Mouse (Mus musculus) liver, embryonic 14.5 days (tissue): ENCODE measurements around the gene Ugt1a2. TPM values are rescaled to one million over a fixed set of nuclear protein-coding genes. Genes with fewer than 3 reads are reported as not detected.

Experiments used
- ATAC-seq: fragments of 200-750 bp; cut with Nextera tagmentation; 2 replicates; pipeline ENCODE4 v1.8.0; 2017; ENCODE audit warnings: moderate number of reproducible peaks, mild to moderate bottlenecking, moderate library complexity; ENCODE audit not compliant: insufficient read depth
- DNase-seq, 3 experiments: peaks; one replicate each; pipeline ENCODE4 v3.0.0-alpha.2; 2012 to 2013; ENCODE audit warnings: low read depth in 3 of 3, low spot score in 3 of 3
- H3K27ac ChIP-seq: fragments of 300-500 bp; sonication (generic); 2 replicates; pipeline ENCODE4 v1.5.1; 2014; ENCODE audit warnings: moderate library complexity, mild to moderate bottlenecking, control low read depth, inconsistent platforms
- H3K27me3 ChIP-seq: fragments of 300-500 bp; sonication (generic); 2 replicates; pipeline ENCODE4 v1.6.1; 2014; ENCODE audit warnings: mild to moderate bottlenecking, low read length, moderate library complexity; ENCODE audit not compliant: control insufficient read depth, insufficient read depth
- H3K36me3 ChIP-seq: fragments of 300-500 bp; sonication (generic); replicated peaks from 2 replicates; pipeline ENCODE4 v1.6.1; 2014; ENCODE audit warnings: low read depth; ENCODE audit not compliant: control insufficient read depth, insufficient read depth
- H3K4me1 ChIP-seq, 2 experiments: fragments of 200-500 bp in 1 of 2; fragments of 300-500 bp in 1 of 2; sonication (generic) in 1 of 2; replicated peaks; 2 replicates each; pipeline ENCODE4 v1.6.1; 2012 to 2014; ENCODE audit warnings: antibody characterized with exemption in 1 of 2, inconsistent platforms in 1 of 2, low read length in 1 of 2; ENCODE audit not compliant: control insufficient read depth in 2 of 2, insufficient read depth in 2 of 2
- H3K4me2 ChIP-seq: fragments of 300-500 bp; sonication (generic); 2 replicates; pipeline ENCODE4 v1.6.1; 2014; ENCODE audit warnings: low read depth, mild to moderate bottlenecking, control low read depth, moderate library complexity
- H3K4me3 ChIP-seq, 2 experiments: fragments of 200-500 bp in 1 of 2; fragments of 300-500 bp in 1 of 2; sonication (generic) in 1 of 2; 2 replicates each; pipeline ENCODE4 v1.5.1; 2012 to 2014; ENCODE audit warnings: low read depth in 2 of 2, low read length in 2 of 2, mild to moderate bottlenecking in 2 of 2, control low read depth in 1 of 2, inconsistent platforms in 1 of 2, moderate library complexity in 1 of 2; ENCODE audit not compliant: insufficient read depth in 1 of 2
- H3K9ac ChIP-seq: fragments of 300-500 bp; sonication (generic); replicated peaks from 2 replicates; pipeline ENCODE4 v1.6.1; 2014; ENCODE audit warnings: mild to moderate bottlenecking, control low read depth, moderate library complexity
- H3K9me3 ChIP-seq: fragments of 300-500 bp; sonication (generic); 2 replicates; pipeline ENCODE4 v1.6.1; 2016; ENCODE audit warnings: low read length, mixed read lengths; ENCODE audit not compliant: control insufficient read depth
- CTCF ChIP-seq: IDR thresholded peaks from 2 replicates; pipeline ENCODE4 v1.5.1; 2016; ENCODE audit warnings: antibody characterized with exemption, low read depth, control low read depth
- EP300 ChIP-seq: IDR thresholded peaks from 2 replicates; pipeline ENCODE4 v1.6.1; 2016; ENCODE audit warnings: antibody characterized with exemption, low read depth
- WGBS: fragments of 180-500 bp; shearing (Covaris S2); extraction: QIAGEN DNeasy Blood & Tissue Kit; methylation state at CpG from one replicate; pipeline ENCODE4 v1.1.7; 2014; ENCODE audit not compliant: insufficient replicate concordance; 5-methylcytosine and 5-hydroxymethylcytosine counted together
- polyA plus RNA-seq, 2 experiments: library from polyadenylated mRNA; depleted of rRNA in 1 of 2; stranded (reverse) in 1 of 2; unstranded in 1 of 2; fragments of >200 nt; fragmentation: Nextera tagmentation in 1 of 2; extraction: Ambion mirVana in 1 of 2; gene quantifications; 2 replicates each; pipeline versions ENCODE4 v1.2.1 to v1.2.3; 2012 to 2014

Ugt1a2 gene
- polyA plus RNA-seq, 2 experiments, result 0.02 TPM; not detected in 1

DNA sequence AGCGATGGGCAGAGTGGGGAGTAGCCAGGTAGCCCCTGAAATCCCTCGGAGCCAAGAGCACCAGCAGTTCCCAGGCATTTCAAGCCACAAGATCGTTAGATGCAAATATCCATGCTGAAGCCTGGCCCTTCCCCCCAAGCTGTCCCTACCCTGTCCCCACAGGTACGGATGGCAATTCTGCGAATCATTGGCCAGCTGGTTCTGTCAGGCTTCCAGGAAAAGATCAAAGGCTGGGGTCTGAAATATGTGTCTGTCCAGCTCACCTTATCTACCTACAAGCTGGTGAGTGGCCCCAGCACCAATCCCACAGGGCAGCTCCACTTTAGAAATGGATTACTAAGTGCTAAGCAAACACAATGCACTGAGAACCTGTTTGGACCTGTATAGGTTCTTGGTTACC, 36.9 kb downstream of the Ugt1a2 start:
- Histone ChIP-seq H3K27me3 (no peaks in the 10 kb centered on the region), H3K27ac (no peak overlapping the region), H3K4me2 (no peak overlapping the region), H3K9me3 (peaks cover 39% of the 10 kb centered on the region), H3K36me3 (no peaks in the 10 kb centered on the region), H3K4me3 (no peak overlapping the region), H3K4me1 (no peaks in the 10 kb centered on the region), H3K9ac (no peak overlapping the region)
- WGBS, result 49% methylated on average over 5 of the region's 5 CpGs
- ATAC-seq (no peak), DNase-seq (no peak)
- TF ChIP-seq CTCF (no peak), EP300 (no peak)

DNA sequence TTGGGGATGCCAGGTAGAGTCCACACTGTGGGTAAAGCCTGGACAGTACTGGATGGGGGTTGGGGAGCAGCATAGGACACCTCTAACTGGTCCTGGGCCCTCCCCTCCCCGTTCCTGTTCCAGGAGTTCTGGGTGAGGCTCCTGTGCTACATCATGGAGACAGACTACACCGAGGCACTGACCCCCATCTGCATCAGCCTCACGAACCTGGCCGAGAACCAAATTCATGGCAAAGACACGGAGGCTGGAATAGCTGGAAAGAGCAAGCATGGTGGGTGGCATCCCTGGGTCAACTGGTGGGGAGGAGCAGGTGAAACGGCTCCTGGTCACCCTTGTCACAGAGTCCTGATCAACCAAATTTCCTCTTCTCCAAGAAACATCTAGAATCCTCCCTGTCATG, 38.4 kb downstream of the Ugt1a2 start:
- H3K4me1 ChIP-seq, result no peaks in the 10 kb centered on the region
- no peak for ATAC-seq
- TF ChIP-seq CTCF (no peak), EP300 (no peak)
- H3K27ac ChIP-seq, result no peak overlapping the region
- H3K9me3 ChIP-seq, result peaks cover 46% of the 10 kb centered on the region
- H3K4me2 ChIP-seq, result no peak overlapping the region
- WGBS, result 53% methylated on average over 6 of the region's 6 CpGs
- H3K9ac ChIP-seq, result no peak overlapping the region
- H3K4me3 ChIP-seq, result no peak overlapping the region
- H3K27me3 ChIP-seq, result no peaks in the 10 kb centered on the region
- no peak for DNase-seq
- H3K36me3 ChIP-seq, result no peaks in the 10 kb centered on the region

DNA sequence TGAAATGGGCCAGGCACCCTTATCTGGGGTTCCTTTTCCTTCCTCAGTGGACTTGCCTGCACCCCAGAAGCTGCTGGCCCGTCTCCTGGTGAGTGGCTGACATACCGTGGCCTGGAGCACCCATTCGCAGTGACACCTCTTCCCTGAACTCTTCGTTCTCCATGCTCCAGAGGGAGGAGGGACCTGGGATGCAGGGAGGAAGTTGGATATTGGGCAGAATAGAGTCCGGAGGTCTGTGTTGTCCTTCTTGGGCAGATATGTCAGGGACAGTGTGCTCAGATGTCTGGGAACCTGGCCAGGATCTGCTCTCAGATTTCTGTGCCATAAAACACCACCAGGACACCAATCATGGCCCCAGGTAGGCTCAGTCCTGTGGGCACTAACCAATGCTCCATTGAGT, 39.7 kb downstream of the Ugt1a2 start:
- Histone ChIP-seq H3K36me3 (no peaks in the 10 kb centered on the region), H3K27ac (no peak overlapping the region), H3K4me1 (no peaks in the 10 kb centered on the region), H3K4me3 (no peak overlapping the region), H3K27me3 (no peaks in the 10 kb centered on the region), H3K9me3 (peaks cover 40% of the 10 kb centered on the region), H3K9ac (no peak overlapping the region), H3K4me2 (no peak overlapping the region)
- DNase-seq, result no peak
- WGBS, result 58% methylated on average over 5 of the region's 5 CpGs
- no peak for TF ChIP-seq EP300
- no peak for ATAC-seq

DNA sequence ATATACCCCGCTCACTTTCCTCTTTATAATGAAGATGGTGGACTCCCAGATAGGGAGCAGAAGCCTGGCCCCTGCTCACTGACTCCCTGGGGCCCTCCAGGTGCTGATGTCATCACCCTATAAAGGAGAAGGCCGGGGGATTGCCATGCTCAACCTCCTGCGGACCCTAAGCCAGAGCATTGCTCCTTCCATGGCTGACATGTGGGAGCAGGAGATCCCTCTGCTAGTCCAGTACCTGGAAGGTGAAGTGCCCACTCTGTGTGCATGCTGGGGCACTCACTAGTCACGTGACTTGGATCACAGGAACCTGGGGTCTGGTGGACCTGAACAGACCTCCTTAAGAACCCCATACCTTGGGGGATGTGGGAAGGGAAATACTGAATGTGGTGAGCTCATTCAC, 40.2 kb downstream of the Ugt1a2 start:
- Histone ChIP-seq H3K9ac (no peak overlapping the region), H3K4me2 (no peak overlapping the region), H3K4me1 (no peaks in the 10 kb centered on the region), H3K4me3 (no peak overlapping the region), H3K9me3 (peaks cover 35% of the 10 kb centered on the region), H3K27me3 (no peaks in the 10 kb centered on the region), H3K36me3 (no peaks in the 10 kb centered on the region), H3K27ac (no peak overlapping the region)
- 45% methylated on average over 4 of the region's 4 CpGs for WGBS
- DNase-seq (no peak), ATAC-seq (no peak)
- TF ChIP-seq CTCF (no peak), EP300 (no peak)

DNA sequence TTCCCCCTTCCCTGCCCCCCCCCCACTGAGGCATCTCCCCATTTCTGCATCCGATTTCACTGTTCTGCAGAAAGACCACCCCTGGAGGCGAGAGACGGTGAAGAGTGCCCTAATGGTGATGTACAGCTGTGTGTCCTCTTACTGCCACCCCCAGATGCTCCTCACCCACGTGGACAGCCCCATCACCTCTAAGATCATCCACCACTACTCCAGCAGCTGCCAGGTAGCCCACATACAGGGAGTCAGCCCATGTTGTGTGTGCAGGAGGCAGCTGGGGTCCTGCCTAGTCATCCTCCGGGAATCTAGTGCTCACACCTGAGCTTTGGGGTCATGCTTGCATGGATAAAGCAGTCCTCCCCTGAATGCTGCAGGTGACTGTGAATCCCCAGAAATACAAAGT, 43.5 kb downstream of the Ugt1a2 start:
- Histone ChIP-seq H3K27me3 (no peaks in the 10 kb centered on the region), H3K4me1 (no peaks in the 10 kb centered on the region), H3K4me2 (no peak overlapping the region), H3K9ac (no peak overlapping the region), H3K27ac (no peak overlapping the region), H3K36me3 (no peaks in the 10 kb centered on the region), H3K9me3 (peaks cover 24% of the 10 kb centered on the region), H3K4me3 (no peak overlapping the region)
- ATAC-seq, result no peak
- TF ChIP-seq CTCF (no peak), EP300 (no peak)
- DNase-seq, result no peak
- 45% methylated on average over 5 of the region's 5 CpGs for WGBS

DNA sequence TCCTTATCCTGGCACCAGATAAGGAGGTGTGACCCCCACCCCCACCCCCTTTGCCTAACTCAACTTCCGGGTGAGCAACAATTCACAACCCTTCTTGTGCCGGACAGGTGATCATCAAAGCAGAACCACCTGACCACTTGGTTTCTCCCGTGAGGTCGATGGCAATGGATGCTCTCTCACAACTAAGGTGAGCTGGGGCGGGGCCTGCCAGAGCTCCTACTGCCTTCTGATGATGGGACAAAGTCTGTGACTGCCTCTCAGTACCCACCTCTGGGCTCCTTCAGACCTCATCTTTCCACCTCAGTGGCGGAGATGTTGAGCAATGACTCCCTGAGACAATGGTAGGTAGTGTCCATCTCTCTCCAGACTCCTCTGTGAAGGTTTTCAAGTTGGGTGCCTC, 45.5 kb downstream of the Ugt1a2 start:
- ATAC-seq (no peak), DNase-seq (no peak)
- H3K36me3 ChIP-seq, result no peaks in the 10 kb centered on the region
- TF ChIP-seq EP300 (no peak), CTCF (no peak)
- H3K4me1 ChIP-seq, result no peaks in the 10 kb centered on the region
- WGBS, result 58% methylated on average over 6 of the region's 6 CpGs
- H3K27me3 ChIP-seq, result no peaks in the 10 kb centered on the region
- H3K9me3 ChIP-seq, result peaks cover 12% of the 10 kb centered on the region
- H3K4me3 ChIP-seq, result no peak overlapping the region
- no peak overlapping the region for H3K27ac ChIP-seq
- H3K9ac ChIP-seq, result no peak overlapping the region
- no peak overlapping the region for H3K4me2 ChIP-seq
